Mouse (Mus musculus) heart, adult 2 months (tissue): ENCODE results near the gene Atp13a2. TPM values are rescaled to one million over a fixed set of nuclear protein-coding genes. Genes with fewer than 3 reads are reported as not detected.
A peak's percentile ranks its signal among the peaks of the same experiment; 100 is the strongest.

Source experiments
- DNase-seq, 2 experiments: peaks; one replicate each; pipeline ENCODE4 v3.0.0; 2021
- H3K27ac ChIP-seq: fragments of 200-600 bp; 2 replicates; pipeline ENCODE4 v1.8.1; 2022
- H3K27me3 ChIP-seq: fragments of 200-500 bp; 2 replicates; pipeline ENCODE4 v1.6.1; 2012; ENCODE audit warnings: mild to moderate bottlenecking, low read length, inconsistent platforms, mixed read lengths; ENCODE audit not compliant: control insufficient read depth, insufficient read depth
- H3K36me3 ChIP-seq: fragments of 200-500 bp; 2 replicates; pipeline ENCODE4 v1.6.1; 2012; ENCODE audit warnings: low read length, inconsistent platforms; ENCODE audit not compliant: control insufficient read depth, insufficient read depth
- H3K4me1 ChIP-seq: fragments of 200-500 bp; 2 replicates; pipeline ENCODE4 v1.6.1; 2011; ENCODE audit warnings: low read length; ENCODE audit not compliant: control insufficient read depth, insufficient read depth
- H3K4me3 ChIP-seq: fragments of 200-600 bp; 2 replicates; pipeline ENCODE4 v1.8.1; 2022
- H3K79me2 ChIP-seq: fragments of 200-500 bp; replicated peaks from 2 replicates; pipeline ENCODE4 v1.6.1; 2012; ENCODE audit warnings: mild to moderate bottlenecking, inconsistent platforms, low read length, moderate library complexity, mixed read lengths; ENCODE audit not compliant: control insufficient read depth, insufficient read depth
- H3K9ac ChIP-seq: fragments of 200-500 bp; 2 replicates; pipeline ENCODE4 v1.6.1; 2012; ENCODE audit warnings: low read depth, mild to moderate bottlenecking, control low read depth, inconsistent platforms, low read length, mixed read lengths
- CTCF ChIP-seq: fragments of 200-600 bp; IDR thresholded peaks from 2 replicates; pipeline ENCODE4 v1.8.1; 2022; ENCODE audit warnings: antibody characterized with exemption, mild to moderate bottlenecking, moderate library complexity
- EP300 ChIP-seq: fragments of 200-500 bp; IDR thresholded peaks from 2 replicates; pipeline ENCODE4 v1.6.1; 2011; ENCODE audit warnings: low read depth, low read length, control low read depth; ENCODE audit not compliant: insufficient read depth
- POLR2A ChIP-seq: fragments of 200-500 bp; IDR thresholded peaks from 2 replicates; pipeline ENCODE4 v1.6.1; 2011; ENCODE audit warnings: mild to moderate bottlenecking, low read depth, low read length, control low read depth; ENCODE audit not compliant: insufficient read depth
- WGBS: fragments of 180-500 bp; shearing (Covaris S2); methylation state at CpG from one replicate; pipeline ENCODE4 v1.1.7; 2018; 5-methylcytosine and 5-hydroxymethylcytosine counted together
- intact Hi-C: fragments of 180-260 bp; cut with DNase I; formaldehyde crosslinking; loops from one replicate; pipeline ENCODE4 v1.15.1; 2025
- long read RNA-seq: library from polyadenylated mRNA; stranded (forward); transcript quantifications from one replicate; pipeline ENCODE4 v2.0.0, GENCODE M21; 2021
- polyA plus RNA-seq: library from polyadenylated mRNA; depleted of rRNA; stranded (reverse); fragments of >200 nt; gene quantifications from 2 replicates; pipeline ENCODE4 v1.2.3, GENCODE M21; 2012; rRNA removed
- total RNA-seq, 2 experiments: library from RNA; stranded (reverse); gene quantifications; 2 replicates each; pipeline ENCODE4 v1.2.3; 2021

Gene Atp13a2
- total RNA-seq (10 to 100 TPM; 15.1 to 17.7 TPM), polyA plus RNA-seq (30.4 and 34.8 TPM in 2 replicates)
- long read RNA-seq, transcript Atp13a2-203 (29 exons, 3,882 nt), result minor isoform, 6 of 28 reads
- long read RNA-seq, transcript Atp13a2-201 (29 exons, 3,956 nt), result major isoform, 11 of 28 reads
- long read RNA-seq, partial matches to known transcripts, result 8 of 28 reads
- long read RNA-seq, other reads (novel, unspliced or antisense), result 3 of 28 reads

DNA sequence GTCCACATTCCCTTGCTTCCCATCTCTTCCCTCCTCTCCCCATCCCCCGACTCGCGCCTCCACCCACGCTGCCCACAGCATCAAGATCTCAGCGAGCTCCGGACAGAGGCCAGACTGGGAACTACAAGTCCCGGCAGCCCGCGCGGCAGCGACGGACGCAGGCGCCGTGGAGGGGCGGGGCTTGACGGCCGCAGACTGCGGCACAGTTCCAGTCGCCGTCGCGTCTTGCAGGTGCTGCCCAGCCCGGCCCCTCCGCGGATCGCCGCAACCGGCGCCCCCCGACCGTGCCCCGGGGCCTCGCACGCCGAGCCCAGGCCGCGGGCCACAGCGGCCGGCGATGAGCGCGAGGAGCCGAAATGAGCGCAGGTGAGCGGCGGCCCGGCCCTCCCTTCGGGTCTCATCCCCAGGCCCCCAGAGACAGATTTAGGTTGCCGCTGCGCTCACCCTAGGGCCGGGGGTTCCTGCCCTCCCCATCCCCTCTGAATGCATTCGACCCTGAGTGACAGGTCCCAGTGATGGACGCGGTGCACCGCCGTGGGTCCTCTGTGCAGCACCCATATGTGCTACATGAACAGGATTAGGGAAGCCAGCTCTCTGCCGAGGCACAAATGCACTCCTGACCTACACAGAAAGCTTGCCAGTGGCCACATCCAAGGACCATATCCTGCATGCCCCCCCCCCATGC, at the start of gene Atp13a2:
Gene Atp13a2, plus strand, starts transcription at position 163 of the 685 bp plus-strand sequence.
- TF ChIP-seq EP300 (no peak), POLR2A (no peak; the same call in 1 of the 2 replicates), CTCF (peak; percentile 50)
- Histone ChIP-seq H3K27ac (peak within 1 kb of the TSS; percentile 70), H3K27me3 (no peaks in the 10 kb centered on the region), H3K9ac (peak within 1 kb of the TSS; percentile 91), H3K79me2 (no peaks in the 10 kb centered on the region; the same call in none of the 2 replicates), H3K36me3 (no peaks in the 10 kb centered on the region), H3K4me3 (peak within 1 kb of the TSS; percentile 88), H3K4me1 (no peaks in the 10 kb centered on the region)
- WGBS, result under 1% methylated on average over 57 of the region's 58 CpGs
- DNase-seq, result peak; percentile 93 to 97
- intact Hi-C loops, result loop anchor here (2.0 kb wide), 2 partner anchors 26 to 44 kb away; partner anchors contain the start of gene Sdhb

GRCm38 (mm10) chr4:140944356-140944755, 42.3 kb upstream of the Atp13a2 start:
- Histone ChIP-seq H3K27me3 (no peaks in the 10 kb centered on the region), H3K36me3 (no peaks in the 10 kb centered on the region), H3K4me3 (no peak overlapping the region), H3K4me1 (no peaks in the 10 kb centered on the region), H3K9ac (no peak overlapping the region), H3K27ac (no peak overlapping the region), H3K79me2 (no peaks in the 10 kb centered on the region)
- WGBS, result 84% methylated on average over 12 of the region's 12 CpGs
- intact Hi-C loops, result no loop called here
- peak in 1 of 2 experiments; percentile 41 for DNase-seq
- no peak for TF ChIP-seq CTCF
- no peak for TF ChIP-seq POLR2A
- no peak for TF ChIP-seq EP300

- no peak overlapping the region for H3K27ac ChIP-seq
These were observed 41.7 kb upstream of the Atp13a2 start for GRCm38 (mm10) chr4:140944961-140945442.

GRCm38 (mm10) chr4:140945571-140945970, 41.1 kb upstream of the Atp13a2 start:
- no peaks in the 10 kb centered on the region for H3K36me3 ChIP-seq
- intact Hi-C loops, result no loop called here
- no peak overlapping the region for H3K27ac ChIP-seq
- no peak for DNase-seq
- H3K4me1 ChIP-seq, result no peaks in the 10 kb centered on the region
- WGBS, result 93% methylated on average over 4 of the region's 4 CpGs
- H3K27me3 ChIP-seq, result no peaks in the 10 kb centered on the region
- H3K79me2 ChIP-seq, result no peaks in the 10 kb centered on the region
- no peak overlapping the region for H3K9ac ChIP-seq
- no peak overlapping the region for H3K4me3 ChIP-seq
- TF ChIP-seq EP300 (no peak), POLR2A (no peak), CTCF (no peak)

More at GRCm38 (mm10) chr4:140944961-140945442, 41.7 kb upstream of the Atp13a2 start:
- intact Hi-C loops, result no loop called here
- no peaks in the 10 kb centered on the region for H3K27me3 ChIP-seq
- no peaks in the 10 kb centered on the region for H3K36me3 ChIP-seq
- no peak overlapping the region for H3K4me3 ChIP-seq
- no peak overlapping the region for H3K9ac ChIP-seq
- peak; percentile 40 to 61 for DNase-seq
- TF ChIP-seq CTCF, result no peak
- TF ChIP-seq POLR2A, result no peak
- TF ChIP-seq EP300, result no peak
- H3K4me1 ChIP-seq, result no peaks in the 10 kb centered on the region
- 77% methylated on average over 5 of the region's 5 CpGs for WGBS
- no peaks in the 10 kb centered on the region for H3K79me2 ChIP-seq

- H3K36me3 ChIP-seq, result no peaks in the 10 kb centered on the region
- H3K4me1 ChIP-seq, result no peaks in the 10 kb centered on the region
- H3K79me2 ChIP-seq, result no peaks in the 10 kb centered on the region
- no peak for DNase-seq
- no peak overlapping the region for H3K9ac ChIP-seq
- H3K4me3 ChIP-seq, result no peak overlapping the region
- TF ChIP-seq EP300 (no peak), POLR2A (no peak), CTCF (no peak)
- 41% methylated on average over 4 of the region's 4 CpGs for WGBS
- intact Hi-C loops, result no loop called here
- no peak overlapping the region for H3K27ac ChIP-seq
- no peaks in the 10 kb centered on the region for H3K27me3 ChIP-seq
These were observed 40.6 kb upstream of the Atp13a2 start for GRCm38 (mm10) chr4:140946048-140946447.
